Mouse (Mus musculus) bone marrow, adult 2 months (tissue): Measurements from ENCODE around the gene Cadm2. TPM values are rescaled to one million over a fixed set of nuclear protein-coding genes. Genes with fewer than 3 reads are reported as not detected.

Experiments
- H3K27ac ChIP-seq: fragments of 200-500 bp; 2 replicates; pipeline ENCODE4 v1.5.1; 2012; ENCODE audit warnings: low read depth, mild to moderate bottlenecking, control low read depth, inconsistent platforms, low read length; ENCODE audit not compliant: control insufficient read depth, poor library complexity, insufficient read depth
- H3K4me1 ChIP-seq: fragments of 200-500 bp; 2 replicates; pipeline ENCODE4 v1.6.1; 2011; ENCODE audit warnings: low read length; ENCODE audit not compliant: control insufficient read depth, insufficient read depth
- H3K4me3 ChIP-seq: fragments of 200-500 bp; replicated peaks from 2 replicates; pipeline ENCODE3; 2011; ENCODE audit warnings: mild to moderate bottlenecking, low read depth, low read length, control low read depth; ENCODE audit not compliant: control insufficient read depth
- CTCF ChIP-seq: fragments of 200-500 bp; IDR thresholded peaks from 2 replicates; pipeline ENCODE4 v1.5.1; 2011; ENCODE audit warnings: low read length, control low read depth; ENCODE audit not compliant: control insufficient read depth, insufficient read depth
- POLR2A ChIP-seq: fragments of 200-500 bp; IDR thresholded peaks from 2 replicates; pipeline ENCODE4 v1.6.1; 2011; ENCODE audit warnings: low read depth, mild to moderate bottlenecking, control low read depth, low read length, borderline replicate concordance; ENCODE audit not compliant: control insufficient read depth
- WGBS: fragments of 180-500 bp; shearing (Covaris S2); methylation state at CpG from one replicate; pipeline ENCODE4 v1.1.7; 2018; 5-methylcytosine and 5-hydroxymethylcytosine counted together
- polyA plus RNA-seq: library from polyadenylated mRNA; stranded (reverse); fragments of >200 nt; gene quantifications from 2 replicates; pipeline ENCODE4 v1.2.4, GENCODE M21; 2011; ENCODE audit warnings: low replicate concordance; ENCODE audit not compliant: missing spikeins, insufficient read depth, insufficient read length

Cadm2 gene
- polyA plus RNA-seq, 1 experiment = not detected

DNA sequence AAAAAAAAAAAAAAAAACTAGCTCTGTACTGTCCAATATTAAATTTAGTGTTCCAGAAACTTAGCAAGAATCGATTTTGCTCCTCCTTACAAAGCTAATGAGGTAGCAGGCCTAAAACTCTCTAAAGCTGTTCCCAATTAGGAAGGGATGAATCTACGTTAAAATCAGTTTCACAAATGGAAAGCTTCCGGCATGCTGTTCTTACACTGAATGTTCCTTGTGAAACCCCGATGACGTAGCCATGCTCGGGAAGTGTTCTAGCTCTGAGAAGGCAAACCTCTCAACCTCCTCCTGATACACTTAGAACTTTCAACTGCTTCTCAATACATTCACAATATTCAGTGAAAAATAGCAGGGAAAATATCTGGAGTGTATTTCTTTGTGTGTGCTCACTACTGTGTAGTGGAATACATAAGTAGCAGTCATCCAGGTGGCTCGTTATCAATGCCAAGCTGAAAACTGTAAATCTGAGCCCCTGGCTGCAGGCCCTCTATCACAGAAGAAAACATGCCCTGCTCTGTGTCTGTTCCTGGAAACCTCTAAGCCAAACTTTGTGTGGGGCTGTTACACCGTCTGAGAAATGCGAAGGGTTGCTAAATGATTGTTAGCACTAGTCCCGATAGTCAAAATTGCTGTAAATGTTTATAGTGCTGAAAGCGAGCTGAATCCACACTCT is 41.7 kb downstream of the Cadm2 start:
- Histone ChIP-seq H3K27ac (no peak overlapping the region), H3K4me3 (no peak overlapping the region), H3K4me1 (no peaks in the 10 kb centered on the region)
- WGBS = 83% methylated on average over 11 of the region's 11 CpGs
- TF ChIP-seq POLR2A (no peak), CTCF (no peak)

DNA sequence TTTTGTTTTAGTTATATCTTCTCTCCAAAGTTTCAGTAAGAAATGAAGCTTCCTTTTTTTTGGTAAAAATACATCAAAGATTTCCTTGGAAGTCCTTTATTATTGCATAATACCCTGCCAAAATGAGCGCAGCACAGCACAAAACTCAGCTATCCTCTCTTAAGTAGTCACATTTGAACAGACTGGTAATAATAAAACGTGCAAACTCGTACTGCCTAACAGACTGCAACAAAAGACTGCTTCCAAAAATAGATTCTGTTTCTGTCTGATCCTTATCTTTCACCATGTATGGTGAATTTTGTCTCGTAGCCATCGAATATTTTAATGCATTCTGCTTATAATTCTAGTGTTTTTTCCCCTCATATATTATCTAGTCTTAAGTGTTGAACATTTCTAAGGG is 45.2 kb downstream of the Cadm2 start:
- no peaks in the 10 kb centered on the region for H3K4me1 ChIP-seq
- WGBS = 44% methylated on average over 5 of the region's 5 CpGs
- H3K4me3 ChIP-seq = no peak overlapping the region
- H3K27ac ChIP-seq = no peak overlapping the region
- TF ChIP-seq CTCF = no peak
- TF ChIP-seq POLR2A = no peak

DNA sequence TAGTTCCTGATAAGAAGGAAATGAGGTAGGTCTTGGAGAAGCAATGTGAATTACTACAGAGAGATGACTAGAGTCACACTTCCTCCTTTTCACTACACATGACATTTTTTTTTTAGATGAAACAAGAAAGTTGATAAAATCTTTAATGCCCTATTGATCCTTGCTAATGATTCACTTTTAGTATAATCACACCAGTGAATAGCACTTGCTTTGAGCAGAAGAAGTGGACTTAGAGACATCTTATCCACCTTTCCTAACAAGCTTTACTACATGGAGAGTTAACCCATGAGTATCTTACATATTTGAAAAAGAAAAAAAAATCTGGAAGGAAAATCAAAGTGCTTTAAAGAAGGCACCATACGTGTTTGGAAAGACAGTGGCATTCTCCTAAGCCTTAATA is 93.7 kb downstream of the Cadm2 start:
- TF ChIP-seq CTCF (no peak), POLR2A (no peak)
- WGBS = 75% methylated on average over 1 of the region's 1 CpGs
- H3K27ac ChIP-seq = no peak overlapping the region
- no peak overlapping the region for H3K4me3 ChIP-seq
- no peaks in the 10 kb centered on the region for H3K4me1 ChIP-seq

DNA sequence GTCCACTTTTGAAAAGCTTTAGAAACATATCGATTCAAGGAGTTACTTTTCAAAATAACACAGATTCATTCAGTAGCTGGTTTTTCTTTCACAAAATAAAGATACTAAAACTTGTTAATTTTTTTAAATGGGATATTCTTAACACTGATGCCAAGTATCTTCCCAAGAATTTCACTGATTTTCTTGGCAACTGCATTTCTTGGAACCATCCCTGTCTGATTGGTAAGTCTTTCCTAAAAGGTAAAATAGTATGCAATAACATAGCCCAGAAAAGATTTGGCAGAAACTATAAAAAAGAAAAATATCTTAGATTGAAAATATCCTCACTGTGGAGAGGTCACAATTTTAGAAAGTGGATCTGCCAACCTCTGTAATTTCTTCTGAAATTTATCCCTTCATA is 95.8 kb downstream of the Cadm2 start:
- no peak overlapping the region for H3K27ac ChIP-seq
- TF ChIP-seq POLR2A (no peak), CTCF (no peak)
- H3K4me3 ChIP-seq = no peak overlapping the region
- 64% methylated on average over 1 of the region's 1 CpGs for WGBS
- no peaks in the 10 kb centered on the region for H3K4me1 ChIP-seq

DNA sequence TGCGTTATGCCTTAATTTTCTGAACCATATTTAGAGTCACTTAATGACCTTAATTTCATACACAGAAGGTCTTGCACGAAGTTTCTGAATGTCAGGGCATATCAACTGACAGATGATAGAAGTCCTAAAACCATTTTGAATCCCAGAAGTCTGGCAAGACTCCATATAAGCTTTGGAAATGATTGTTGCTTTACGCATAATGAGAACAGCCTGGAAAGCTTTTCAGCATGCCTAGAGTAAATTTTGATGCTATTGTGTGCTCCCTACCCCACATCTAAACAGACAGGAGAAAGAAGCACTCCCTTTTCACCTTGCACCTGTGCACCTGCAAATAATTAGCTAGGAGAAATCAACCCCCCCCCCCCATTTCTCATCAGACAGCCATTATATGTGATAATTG is 102.4 kb downstream of the Cadm2 start:
- Histone ChIP-seq H3K4me1 (no peaks in the 10 kb centered on the region), H3K27ac (no peak overlapping the region), H3K4me3 (no peak overlapping the region)
- no peak for TF ChIP-seq POLR2A
- TF ChIP-seq CTCF = no peak
- 67% methylated on average over 3 of the region's 3 CpGs for WGBS

DNA sequence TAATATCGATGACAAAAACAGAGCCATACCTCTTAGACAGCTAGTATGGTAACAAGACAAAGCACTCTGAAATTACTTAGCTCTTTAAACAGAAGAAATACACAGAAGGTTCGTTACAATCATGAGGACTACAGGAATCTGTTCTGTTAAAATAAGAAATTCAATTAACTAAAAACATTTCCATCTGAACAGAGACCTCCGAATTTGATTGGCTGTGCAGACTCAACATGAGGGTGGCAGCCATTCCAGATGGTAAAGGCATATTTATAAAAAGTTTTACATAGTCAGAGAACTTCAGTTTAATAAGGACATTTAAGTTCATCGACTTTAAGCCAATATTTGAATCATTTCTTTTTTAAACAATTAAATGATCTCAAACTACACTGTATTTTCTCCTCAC is 105.2 kb downstream of the Cadm2 start:
- no peak overlapping the region for H3K27ac ChIP-seq
- 66% methylated on average over 4 of the region's 4 CpGs for WGBS
- TF ChIP-seq POLR2A (no peak), CTCF (no peak)
- no peak overlapping the region for H3K4me3 ChIP-seq
- H3K4me1 ChIP-seq = no peaks in the 10 kb centered on the region

DNA sequence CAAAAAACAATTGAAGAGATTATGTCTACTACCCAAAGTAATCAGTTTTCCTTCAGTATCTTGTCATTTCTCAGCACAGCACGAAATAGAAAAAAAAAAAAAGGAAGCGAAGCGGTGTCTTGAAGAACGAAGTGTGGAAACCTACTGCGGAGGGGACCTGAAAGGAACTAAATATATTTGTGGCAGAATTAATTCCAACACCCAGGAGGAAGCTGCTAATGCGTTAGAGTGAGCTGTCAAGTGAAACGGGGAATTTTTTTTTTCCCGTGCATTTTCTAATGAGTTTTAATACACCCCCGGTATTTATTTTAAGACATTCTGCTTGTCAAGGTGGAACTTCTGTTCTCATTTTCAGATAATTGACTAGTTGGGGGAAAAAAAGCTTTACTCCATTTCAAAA is 111.6 kb downstream of the Cadm2 start:
- 86% methylated on average over 9 of the region's 9 CpGs for WGBS
- no peak overlapping the region for H3K4me3 ChIP-seq
- H3K4me1 ChIP-seq = no peaks in the 10 kb centered on the region
- no peak for TF ChIP-seq POLR2A
- TF ChIP-seq CTCF = no peak
- H3K27ac ChIP-seq = no peak overlapping the region

DNA sequence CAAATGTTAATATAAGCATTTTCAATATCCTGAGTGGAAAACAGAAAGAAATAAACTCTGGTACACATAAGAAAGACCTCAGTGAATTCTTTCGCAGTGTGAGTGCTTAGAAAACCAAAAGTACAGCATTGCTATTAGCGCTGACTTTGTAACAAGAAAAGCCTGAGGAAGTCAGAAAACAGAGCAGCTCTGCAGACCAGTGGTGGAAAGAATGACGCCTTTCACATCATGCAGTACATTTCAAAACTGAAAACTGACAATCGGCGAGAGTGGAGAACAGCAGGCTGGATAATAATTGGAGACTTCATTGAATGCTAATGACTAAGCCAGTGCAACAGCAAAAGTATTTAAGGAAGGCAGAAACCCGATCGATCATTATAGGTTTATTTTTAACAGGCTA is 138.2 kb downstream of the Cadm2 start:
- WGBS = 79% methylated on average over 7 of the region's 7 CpGs
- no peaks in the 10 kb centered on the region for H3K4me1 ChIP-seq
- H3K27ac ChIP-seq = no peak overlapping the region
- no peak for TF ChIP-seq CTCF
- no peak overlapping the region for H3K4me3 ChIP-seq

DNA sequence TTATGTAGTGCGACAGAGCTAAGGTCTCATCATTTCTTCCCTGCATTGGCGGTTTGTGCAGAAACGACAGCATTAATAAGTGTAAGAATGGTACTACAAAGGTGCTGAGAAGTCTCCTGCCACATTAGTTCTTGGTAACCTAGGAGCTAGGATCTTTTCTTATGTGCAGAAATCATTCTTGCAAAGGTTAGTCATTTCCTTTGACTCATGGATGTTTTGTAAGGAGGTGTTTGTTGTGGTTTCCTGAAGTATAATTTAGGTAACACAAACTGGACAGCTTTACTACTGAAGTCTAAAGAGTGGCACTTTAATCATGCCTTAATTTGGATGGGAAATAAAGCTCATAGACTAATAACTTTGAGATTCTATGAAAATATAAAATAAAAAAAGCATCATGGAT is 153.7 kb downstream of the Cadm2 start:
- Histone ChIP-seq H3K27ac (no peak overlapping the region), H3K4me3 (no peak overlapping the region), H3K4me1 (no peaks in the 10 kb centered on the region)
- WGBS = 74% methylated on average over 3 of the region's 3 CpGs
- TF ChIP-seq CTCF = no peak
- TF ChIP-seq POLR2A = no peak
